In the genomic region with DNA sequence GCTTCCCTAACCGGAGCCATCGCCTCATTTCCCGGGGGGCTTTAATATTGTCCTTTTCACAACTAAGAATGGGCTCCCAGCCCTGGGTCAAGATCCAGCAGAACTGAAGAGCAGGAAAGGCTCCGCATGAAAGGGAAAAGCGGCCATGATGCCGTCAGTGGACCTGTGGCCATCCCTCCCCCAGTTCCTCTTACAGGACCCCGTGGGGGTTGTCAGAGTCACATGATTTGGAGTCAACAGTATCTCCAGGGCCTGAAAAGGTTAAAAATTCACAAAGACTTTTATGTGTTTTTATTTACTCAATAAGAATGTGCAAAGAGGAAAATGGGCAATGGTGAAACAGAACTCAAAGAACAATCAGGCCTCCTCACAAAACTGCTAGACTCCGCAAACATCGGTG, we compare ENCODE assay signal across 12 mouse cellular contexts.
"Had no signal": no experiment of that assay in that cellular context is flagged by ENCODE, and none has a peak within 500 bp of the region (broad histone marks: within the 10 kb centered on the region; RNA-seq: fewer than 3 reads in every experiment).

No protein-coding gene starts in this region.

- H3K9ac ChIP-seq: limb, embryonic 15.5 days; liver, embryonic 12.5 days; lung, embryonic 14.5 days; neural tube, embryonic 15.5 days had no signal

- DNase-seq: left cerebral cortex, postnatal 4 days; lung, embryonic 14.5 days; lung, postnatal 10 days; lung, postnatal 4 days; right cerebral cortex, adult 18-20 months; right cerebral cortex, postnatal 25 days; thymus, postnatal 4 days had no signal

- H3K4me2 ChIP-seq: limb, embryonic 15.5 days; liver, embryonic 12.5 days; lung, embryonic 14.5 days; midbrain, embryonic 11.5 days; neural tube, embryonic 15.5 days had no signal

- H3K36me3 ChIP-seq: limb, embryonic 15.5 days; liver, embryonic 12.5 days; neural tube, embryonic 15.5 days had no signal

- ATAC-seq: liver, embryonic 12.5 days had no signal

- H3K9me3 ChIP-seq: limb, embryonic 15.5 days; liver, embryonic 12.5 days; neural tube, embryonic 15.5 days had no signal

- H3K4me3 ChIP-seq: limb, embryonic 15.5 days; liver, embryonic 12.5 days; myocyte; neural tube, embryonic 15.5 days had no signal

- H3K27me3 ChIP-seq: limb, embryonic 15.5 days; liver, embryonic 12.5 days; neural tube, embryonic 15.5 days had no signal

- H3K27ac ChIP-seq: limb, embryonic 15.5 days; liver, embryonic 12.5 days; neural tube, embryonic 15.5 days had no signal
